Mouse (Mus musculus): Measurements from ENCODE around the gene Nuak1.

The Nuak1 gene

GRCm38 (mm10) chr10:84408965-84409660 is 31.3 kb downstream of the Nuak1 start:
- H3K36me3 ChIP-seq (ENCODE audit: control insufficient read depth, insufficient read depth, low read length, poor library complexity, severe bottlenecking) = no peaks in the 10 kb centered on the region
- H3K27me3 ChIP-seq (ENCODE audit: control insufficient read depth, insufficient read depth, low read length, poor library complexity, severe bottlenecking) = no peaks in the 10 kb centered on the region
- DNase-seq (ENCODE audit: low read depth, low spot score) = no peak

GRCm38 (mm10) chr10:84405135-84405776 is 35.1 kb downstream of the Nuak1 start:
- Histone ChIP-seq H3K27me3 (ENCODE audit: control insufficient read depth, insufficient read depth, low read length, poor library complexity, severe bottlenecking) (no peaks in the 10 kb centered on the region), H3K36me3 (ENCODE audit: control insufficient read depth, insufficient read depth, low read length, poor library complexity, severe bottlenecking) (no peaks in the 10 kb centered on the region)
- no peak for DNase-seq (ENCODE audit: low read depth, low spot score)

DNA sequence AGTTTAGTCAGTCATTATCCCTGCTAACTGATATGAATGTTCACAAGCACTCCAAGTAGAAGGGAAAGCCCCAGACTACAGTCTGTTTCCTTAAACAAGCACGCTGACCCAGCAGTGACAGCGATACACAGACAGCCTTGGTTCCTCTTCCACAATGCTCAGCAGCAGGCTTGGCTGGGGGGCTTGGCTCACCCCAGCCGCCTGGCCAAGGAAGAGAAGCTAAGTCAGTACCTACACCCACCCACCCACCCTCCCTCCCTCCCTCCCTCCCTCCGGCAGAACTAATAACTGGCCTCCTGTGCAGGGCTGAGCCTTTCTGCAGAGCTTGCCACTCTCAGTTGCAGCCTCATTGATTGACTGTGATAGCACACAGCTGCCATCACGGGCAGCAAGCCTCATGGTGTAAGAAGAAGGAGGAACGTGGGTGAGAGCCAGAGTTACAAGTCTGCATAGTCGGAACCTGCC is 38.5 kb downstream of the Nuak1 start:
- no peaks in the 10 kb centered on the region for H3K27me3 ChIP-seq (ENCODE audit: control insufficient read depth, insufficient read depth, low read length, poor library complexity, severe bottlenecking)
- DNase-seq (ENCODE audit: low read depth, low spot score) = peak; percentile 69
- no peaks in the 10 kb centered on the region for H3K36me3 ChIP-seq (ENCODE audit: control insufficient read depth, insufficient read depth, low read length, poor library complexity, severe bottlenecking)

DNA sequence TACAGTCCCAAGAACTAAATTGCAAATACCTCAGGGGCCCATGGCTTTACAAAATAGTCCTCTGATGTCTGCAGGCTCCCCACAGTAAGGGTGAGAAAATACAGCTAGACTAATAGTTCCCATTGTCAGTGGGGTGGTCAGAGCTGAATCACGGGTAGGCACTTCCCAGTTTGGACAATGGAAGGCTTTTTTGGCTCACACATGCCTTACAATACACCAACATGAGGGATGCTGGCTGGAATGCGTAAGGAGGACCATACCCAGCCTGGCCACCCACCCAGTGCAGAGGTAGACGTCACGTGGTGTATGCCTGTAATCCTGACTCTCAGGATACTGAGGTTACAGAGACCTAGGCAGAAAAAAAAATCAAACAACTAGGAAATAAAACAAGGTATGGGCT is 39.2 kb downstream of the Nuak1 start:
- Histone ChIP-seq H3K36me3 (ENCODE audit: control insufficient read depth, insufficient read depth, low read length, poor library complexity, severe bottlenecking) (no peaks in the 10 kb centered on the region), H3K27me3 (ENCODE audit: control insufficient read depth, insufficient read depth, low read length, poor library complexity, severe bottlenecking) (no peaks in the 10 kb centered on the region)
- no peak for DNase-seq (ENCODE audit: low read depth, low spot score)

- H3K27me3 ChIP-seq (ENCODE audit: control insufficient read depth, insufficient read depth, low read length, poor library complexity, severe bottlenecking) = no peaks in the 10 kb centered on the region
- DNase-seq (ENCODE audit: low read depth, low spot score) = no peak
- no peaks in the 10 kb centered on the region for H3K36me3 ChIP-seq (ENCODE audit: control insufficient read depth, insufficient read depth, low read length, poor library complexity, severe bottlenecking)
These were observed 40.2 kb downstream of the Nuak1 start for GRCm38 (mm10) chr10:84400037-84400681.

DNA sequence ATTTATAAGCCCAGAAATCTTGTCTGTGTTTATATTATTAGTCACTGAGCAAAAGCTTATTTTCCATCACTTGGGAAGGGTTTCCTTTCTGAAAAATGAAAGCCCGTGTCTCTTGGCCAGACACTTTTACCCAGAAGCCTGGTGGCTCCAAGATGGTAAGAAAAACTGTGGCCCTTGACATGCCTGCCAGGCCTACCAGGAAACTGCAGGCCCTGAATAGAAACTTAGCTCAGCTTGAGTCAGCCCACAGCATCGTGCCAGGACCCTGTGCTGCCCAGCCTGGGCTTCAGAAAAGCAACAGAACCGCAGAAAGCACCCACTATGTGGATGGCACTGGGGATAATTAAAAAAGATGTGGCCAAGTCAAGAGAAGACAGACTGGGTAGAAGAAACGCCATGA is 43.1 kb downstream of the Nuak1 start:
- H3K36me3 ChIP-seq (ENCODE audit: control insufficient read depth, insufficient read depth, low read length, poor library complexity, severe bottlenecking) = no peaks in the 10 kb centered on the region
- no peak for DNase-seq (ENCODE audit: low read depth, low spot score)

GRCm38 (mm10) chr10:84395885-84396659 is 44.3 kb downstream of the Nuak1 start:
- DNase-seq (ENCODE audit: low read depth, low spot score) = no peak
- Histone ChIP-seq H3K36me3 (ENCODE audit: control insufficient read depth, insufficient read depth, low read length, poor library complexity, severe bottlenecking) (no peaks in the 10 kb centered on the region), H3K27me3 (ENCODE audit: control insufficient read depth, insufficient read depth, low read length, poor library complexity, severe bottlenecking) (no peaks in the 10 kb centered on the region)

More for the DNA sequence above, 43.1 kb downstream of the Nuak1 start:
- no peaks in the 10 kb centered on the region for H3K27me3 ChIP-seq (ENCODE audit: control insufficient read depth, insufficient read depth, low read length, poor library complexity, severe bottlenecking)

DNA sequence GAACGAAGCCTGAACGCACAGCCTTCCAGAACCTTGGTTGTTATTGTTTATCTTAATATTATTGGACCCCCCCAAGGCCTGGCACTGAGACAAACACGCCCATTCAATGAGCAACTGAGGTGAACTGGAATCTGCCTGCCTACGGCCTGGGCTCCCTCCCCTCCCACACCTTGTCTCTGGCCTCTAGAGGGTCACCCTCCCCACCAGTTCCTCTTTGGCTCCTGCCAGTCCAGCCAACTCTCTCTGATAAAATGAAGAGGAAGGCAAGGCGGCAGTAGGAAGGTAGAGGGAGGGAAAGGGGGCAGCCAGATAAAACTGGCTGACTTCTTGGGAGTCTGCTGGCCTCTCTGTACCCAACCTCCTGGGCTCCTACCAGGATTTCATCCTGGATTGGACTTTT is 45.1 kb downstream of the Nuak1 start:
- H3K27me3 ChIP-seq (ENCODE audit: control insufficient read depth, insufficient read depth, low read length, poor library complexity, severe bottlenecking) = no peaks in the 10 kb centered on the region
- no peak for DNase-seq (ENCODE audit: low read depth, low spot score)
- H3K36me3 ChIP-seq (ENCODE audit: control insufficient read depth, insufficient read depth, low read length, poor library complexity, severe bottlenecking) = no peaks in the 10 kb centered on the region

DNA sequence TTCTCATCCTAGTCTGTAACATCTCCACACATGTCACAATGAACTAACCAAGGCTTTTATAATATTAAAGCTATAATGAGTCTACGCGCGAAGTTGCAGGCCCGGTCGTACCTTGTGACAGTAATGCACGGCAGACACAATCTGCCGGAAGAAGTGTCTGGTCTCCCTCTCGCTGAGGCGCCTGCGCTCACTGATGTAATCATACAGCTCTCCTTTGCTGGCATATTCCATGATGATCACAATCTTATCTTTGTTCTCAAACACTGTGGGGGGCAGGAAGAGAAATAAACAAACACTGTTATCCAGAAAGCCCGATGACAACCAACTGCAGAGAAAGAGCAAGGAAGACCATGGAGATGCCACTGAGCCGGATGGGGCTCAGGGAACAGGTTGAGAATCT is 46.5 kb downstream of the Nuak1 start:
- H3K36me3 ChIP-seq (ENCODE audit: control insufficient read depth, insufficient read depth, low read length, poor library complexity, severe bottlenecking) = no peaks in the 10 kb centered on the region
- H3K27me3 ChIP-seq (ENCODE audit: control insufficient read depth, insufficient read depth, low read length, poor library complexity, severe bottlenecking) = no peaks in the 10 kb centered on the region
- DNase-seq (ENCODE audit: low read depth, low spot score) = no peak

GRCm38 (mm10) chr10:84393405-84393804 is 47.0 kb downstream of the Nuak1 start:
- no peak for DNase-seq (ENCODE audit: low read depth, low spot score)
- no peaks in the 10 kb centered on the region for H3K27me3 ChIP-seq (ENCODE audit: control insufficient read depth, insufficient read depth, low read length, poor library complexity, severe bottlenecking)
- no peaks in the 10 kb centered on the region for H3K36me3 ChIP-seq (ENCODE audit: control insufficient read depth, insufficient read depth, low read length, poor library complexity, severe bottlenecking)

- DNase-seq (ENCODE audit: low read depth, low spot score) = no peak
- Histone ChIP-seq H3K27me3 (ENCODE audit: control insufficient read depth, insufficient read depth, low read length, poor library complexity, severe bottlenecking) (no peaks in the 10 kb centered on the region), H3K36me3 (ENCODE audit: control insufficient read depth, insufficient read depth, low read length, poor library complexity, severe bottlenecking) (no peaks in the 10 kb centered on the region)
These were observed 47.7 kb downstream of the Nuak1 start for GRCm38 (mm10) chr10:84392723-84393081.

GRCm38 (mm10) chr10:84392027-84392722 is 48.2 kb downstream of the Nuak1 start:
- no peak for DNase-seq (ENCODE audit: low read depth, low spot score)
- Histone ChIP-seq H3K27me3 (ENCODE audit: control insufficient read depth, insufficient read depth, low read length, poor library complexity, severe bottlenecking) (no peaks in the 10 kb centered on the region), H3K36me3 (ENCODE audit: control insufficient read depth, insufficient read depth, low read length, poor library complexity, severe bottlenecking) (no peaks in the 10 kb centered on the region)

GRCm38 (mm10) chr10:84389707-84390106 is 50.7 kb downstream of the Nuak1 start:
- Histone ChIP-seq H3K27me3 (ENCODE audit: control insufficient read depth, insufficient read depth, low read length, poor library complexity, severe bottlenecking) (no peaks in the 10 kb centered on the region), H3K36me3 (ENCODE audit: control insufficient read depth, insufficient read depth, low read length, poor library complexity, severe bottlenecking) (no peaks in the 10 kb centered on the region)
- DNase-seq (ENCODE audit: low read depth, low spot score) = no peak

DNA sequence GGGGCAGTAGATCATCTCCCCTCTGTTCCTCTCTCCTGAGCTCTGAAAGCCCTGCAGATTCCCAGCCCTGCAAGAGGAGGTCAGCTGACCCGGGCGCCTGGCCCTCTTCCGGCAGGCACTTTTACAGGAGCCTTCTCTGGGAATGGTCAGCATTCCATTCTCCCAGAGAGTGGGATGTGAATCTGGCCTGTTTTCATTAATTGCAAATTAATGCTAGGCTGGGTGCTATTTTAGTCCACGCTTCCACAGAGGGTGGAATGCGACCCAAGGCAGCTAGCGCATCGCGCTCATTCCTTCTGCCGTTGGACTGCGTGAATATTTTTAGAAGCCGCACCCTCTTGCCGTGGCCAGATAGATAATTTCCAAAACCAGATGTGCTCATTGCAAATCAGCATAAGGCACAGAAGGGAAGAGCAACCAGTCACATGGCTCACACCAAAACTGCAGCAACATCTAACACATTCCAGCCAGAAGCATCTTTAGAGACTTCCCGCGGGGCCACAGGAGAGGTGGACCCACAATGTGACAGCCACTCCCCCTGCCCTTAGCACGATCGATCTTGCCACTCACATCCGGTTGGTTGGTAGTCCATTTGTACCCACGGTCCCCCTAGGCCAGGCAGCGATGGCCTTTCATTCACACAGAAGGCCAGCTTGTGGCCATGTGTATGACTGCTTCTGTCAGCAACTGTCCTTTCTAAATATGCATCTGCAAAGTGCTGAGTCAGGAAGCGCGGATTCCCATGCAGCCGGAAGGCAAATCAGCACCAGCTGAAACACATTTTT is 51.8 kb downstream of the Nuak1 start:
- no peaks in the 10 kb centered on the region for H3K27me3 ChIP-seq (ENCODE audit: control insufficient read depth, insufficient read depth, low read length, poor library complexity, severe bottlenecking)
- DNase-seq (ENCODE audit: low read depth, low spot score) = no peak
- H3K36me3 ChIP-seq (ENCODE audit: control insufficient read depth, insufficient read depth, low read length, poor library complexity, severe bottlenecking) = no peaks in the 10 kb centered on the region

Measured in splenic B cell, adult 2 months (primary cell).